Mouse (Mus musculus): ENCODE measurements around the gene Ttll1. TPM values are rescaled to one million over a fixed set of nuclear protein-coding genes. Genes with fewer than 3 reads are reported as not detected.

Ttll1 gene
- polyA plus RNA-seq, 1 experiment from 2014 or later, result 26.0 TPM

GRCm38 (mm10) chr15:83452219-83452760 is 58.4 kb downstream of the Ttll1 start:
- H3K27me3 ChIP-seq, result no peaks in the 10 kb centered on the region
- no peak overlapping the region for H3K9ac ChIP-seq (replicated peaks)
- peaks cover 28% of the 10 kb centered on the region for H3K4me1 ChIP-seq (replicated peaks)
- no peak overlapping the region for H3K4me2 ChIP-seq
- 0 out of 2 replicates have a peak overlapping the region, but pooled peaks have one; percentile 17 for H3K27ac ChIP-seq
- H3K4me3 ChIP-seq (replicated peaks), result no peak overlapping the region
- H3K9me3 ChIP-seq, result no peaks in the 10 kb centered on the region
- WGBS, result 83% methylated on average over 7 of the region's 7 CpGs
- ATAC-seq (ENCODE audit: insufficient number of reproducible peaks, insufficient read depth, low FRiP score, low TSS enrichment, low read depth), result no peak
- no peaks in the 10 kb centered on the region for H3K36me3 ChIP-seq

DNA sequence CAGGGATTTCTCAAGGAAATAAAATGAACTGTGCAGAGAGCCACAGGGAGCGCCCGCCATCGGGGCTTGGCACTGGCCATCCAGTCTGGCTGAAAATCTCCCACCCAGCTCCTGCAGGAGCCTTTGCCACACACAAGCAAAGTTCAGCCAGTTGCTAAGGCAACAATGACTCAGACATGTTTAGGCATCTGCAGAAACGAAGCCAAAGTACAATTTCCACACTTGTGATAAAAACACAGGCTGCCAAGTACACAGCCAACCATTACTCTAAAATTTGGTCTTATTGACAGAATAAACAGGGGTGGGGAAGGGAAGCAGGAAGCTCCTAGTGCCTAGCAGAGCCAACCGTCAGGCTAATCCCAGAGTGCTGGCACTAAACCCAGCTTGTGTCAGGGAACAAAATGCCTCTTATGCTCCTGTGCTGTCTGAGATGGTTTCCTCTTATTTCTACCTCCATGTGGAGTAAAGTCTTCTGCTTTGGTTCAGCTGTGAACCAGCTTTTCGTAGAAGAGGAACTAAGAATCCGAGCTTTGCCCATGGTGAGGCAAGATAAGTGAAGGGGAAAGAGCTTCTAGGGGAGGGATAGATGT is 59.0 kb downstream of the Ttll1 start:
- Histone ChIP-seq H3K27me3 (no peaks in the 10 kb centered on the region), H3K4me3 (replicated peaks) (no peak overlapping the region), H3K36me3 (no peaks in the 10 kb centered on the region), H3K4me2 (no peak overlapping the region), H3K9ac (replicated peaks) (no peak overlapping the region), H3K9me3 (no peaks in the 10 kb centered on the region), H3K27ac (0 out of 2 replicates have a peak overlapping the region, but pooled peaks have one; percentile 17), H3K4me1 (replicated peaks) (peaks cover 33% of the 10 kb centered on the region)
- WGBS, result 79% methylated on average over 7 of the region's 7 CpGs
- ATAC-seq (ENCODE audit: insufficient number of reproducible peaks, insufficient read depth, low FRiP score, low TSS enrichment, low read depth), result no peak

- Histone ChIP-seq H3K36me3 (no peaks in the 10 kb centered on the region), H3K4me2 (no peak overlapping the region), H3K9me3 (no peaks in the 10 kb centered on the region), H3K9ac (replicated peaks) (no peak overlapping the region), H3K4me3 (replicated peaks) (no peak overlapping the region), H3K27ac (no peak overlapping the region), H3K27me3 (no peaks in the 10 kb centered on the region), H3K4me1 (replicated peaks) (peaks cover 48% of the 10 kb centered on the region)
- ATAC-seq (ENCODE audit: insufficient number of reproducible peaks, insufficient read depth, low FRiP score, low TSS enrichment, low read depth), result no peak
- WGBS, result 92% methylated on average over 2 of the region's 2 CpGs
Observed at GRCm38 (mm10) chr15:83450007-83450406, 60.7 kb downstream of the Ttll1 start.

- no peak for ATAC-seq (ENCODE audit: insufficient number of reproducible peaks, insufficient read depth, low FRiP score, low TSS enrichment, low read depth)
- H3K4me1 ChIP-seq (replicated peaks), result peaks cover 51% of the 10 kb centered on the region
- no peak overlapping the region for H3K9ac ChIP-seq (replicated peaks)
- no peaks in the 10 kb centered on the region for H3K9me3 ChIP-seq
- no peaks in the 10 kb centered on the region for H3K27me3 ChIP-seq
- no peak overlapping the region for H3K27ac ChIP-seq
- no peak overlapping the region for H3K4me3 ChIP-seq (replicated peaks)
- 87% methylated on average over 5 of the region's 5 CpGs for WGBS
- H3K36me3 ChIP-seq, result no peaks in the 10 kb centered on the region
- H3K4me2 ChIP-seq, result no peak overlapping the region
Observed at GRCm38 (mm10) chr15:83448646-83449045, 62.0 kb downstream of the Ttll1 start.

GRCm38 (mm10) chr15:83447791-83448544 is 62.7 kb downstream of the Ttll1 start:
- no peak overlapping the region for H3K4me2 ChIP-seq

GRCm38 (mm10) chr15:83445908-83446307 is 64.8 kb downstream of the Ttll1 start:
- no peak overlapping the region for H3K4me2 ChIP-seq
- H3K27ac ChIP-seq, result peak overlapping the region; percentile 64
- no peaks in the 10 kb centered on the region for H3K36me3 ChIP-seq
- H3K4me1 ChIP-seq (replicated peaks), result peaks cover 44% of the 10 kb centered on the region
- no peaks in the 10 kb centered on the region for H3K9me3 ChIP-seq
- no peak overlapping the region for H3K4me3 ChIP-seq (replicated peaks)
- WGBS, result 69% methylated on average over 2 of the region's 2 CpGs
- no peak overlapping the region for H3K9ac ChIP-seq (replicated peaks)
- ATAC-seq (ENCODE audit: insufficient number of reproducible peaks, insufficient read depth, low FRiP score, low TSS enrichment, low read depth), result no peak
- no peaks in the 10 kb centered on the region for H3K27me3 ChIP-seq

More at GRCm38 (mm10) chr15:83447791-83448544, 62.7 kb downstream of the Ttll1 start:
- Histone ChIP-seq H3K9ac (replicated peaks) (no peak overlapping the region), H3K4me3 (replicated peaks) (no peak overlapping the region), H3K27ac (0 out of 2 replicates have a peak overlapping the region, but pooled peaks have one; percentile 80), H3K27me3 (no peaks in the 10 kb centered on the region), H3K36me3 (no peaks in the 10 kb centered on the region), H3K9me3 (no peaks in the 10 kb centered on the region), H3K4me1 (replicated peaks) (peaks cover 51% of the 10 kb centered on the region)
- 59% methylated on average over 10 of the region's 10 CpGs for WGBS
- ATAC-seq (ENCODE audit: insufficient number of reproducible peaks, insufficient read depth, low FRiP score, low TSS enrichment, low read depth), result no peak

- WGBS, result 76% methylated on average over 5 of the region's 5 CpGs
- Histone ChIP-seq H3K4me1 (replicated peaks) (peaks cover 44% of the 10 kb centered on the region), H3K4me2 (no peak overlapping the region), H3K9me3 (no peaks in the 10 kb centered on the region), H3K27me3 (no peaks in the 10 kb centered on the region), H3K36me3 (no peaks in the 10 kb centered on the region), H3K4me3 (replicated peaks) (no peak overlapping the region), H3K27ac (peak overlapping the region; percentile 64), H3K9ac (replicated peaks) (no peak overlapping the region)
- no peak for ATAC-seq (ENCODE audit: insufficient number of reproducible peaks, insufficient read depth, low FRiP score, low TSS enrichment, low read depth)
Observed at GRCm38 (mm10) chr15:83445383-83445782, 65.3 kb downstream of the Ttll1 start.

DNA sequence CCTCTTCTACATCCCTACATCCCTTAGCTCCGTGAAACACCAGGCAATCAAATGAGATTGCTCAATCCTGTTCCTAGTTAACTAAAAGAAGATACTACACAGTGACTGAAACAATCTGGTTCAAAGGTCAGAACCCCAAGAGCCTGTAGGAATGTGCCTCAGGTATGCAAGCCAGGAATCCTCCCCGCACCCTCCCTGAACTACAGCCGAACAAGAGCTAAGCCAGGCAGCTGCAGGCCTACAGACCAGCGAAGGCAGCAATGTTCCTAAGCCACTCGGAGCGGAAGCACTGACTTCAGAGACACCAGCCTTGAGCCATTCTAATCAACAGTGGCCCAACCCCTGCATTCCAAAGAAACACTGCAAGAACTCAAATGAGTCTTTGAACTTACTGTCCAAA is 66.3 kb downstream of the Ttll1 start:
- H3K4me2 ChIP-seq, result no peak overlapping the region
- H3K9me3 ChIP-seq, result no peaks in the 10 kb centered on the region
- no peak overlapping the region for H3K9ac ChIP-seq (replicated peaks)
- WGBS, result 49% methylated on average over 6 of the region's 6 CpGs
- no peak overlapping the region for H3K27ac ChIP-seq
- no peaks in the 10 kb centered on the region for H3K27me3 ChIP-seq
- H3K36me3 ChIP-seq, result no peaks in the 10 kb centered on the region
- H3K4me1 ChIP-seq (replicated peaks), result peaks cover 44% of the 10 kb centered on the region
- ATAC-seq (ENCODE audit: insufficient number of reproducible peaks, insufficient read depth, low FRiP score, low TSS enrichment, low read depth), result no peak
- no peak overlapping the region for H3K4me3 ChIP-seq (replicated peaks)

DNA sequence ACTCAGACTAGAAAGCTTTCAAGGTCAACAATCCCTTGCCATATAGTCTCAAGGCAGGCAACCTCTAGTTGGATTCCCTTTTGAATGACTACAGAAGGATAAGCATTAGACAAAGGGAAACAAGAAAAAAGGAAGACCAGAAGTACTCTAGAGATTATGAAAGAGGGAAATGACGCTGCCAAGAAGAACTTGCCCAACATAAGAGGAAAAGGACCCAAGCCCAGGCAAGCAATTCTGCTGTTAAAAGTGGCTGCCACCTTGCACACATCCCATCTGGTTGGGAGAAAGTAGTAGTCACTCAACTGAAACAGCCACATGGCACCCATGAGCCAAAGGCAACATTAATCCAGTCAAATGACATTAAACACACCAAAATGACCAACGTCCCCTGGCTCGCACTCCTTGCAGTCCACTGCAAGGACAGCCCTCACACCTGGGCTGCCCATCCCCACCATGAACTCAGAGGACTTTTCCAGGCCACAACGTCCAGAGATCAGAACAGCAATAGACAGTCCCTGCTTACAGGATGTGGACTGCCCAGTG is 68.1 kb downstream of the Ttll1 start:
- Histone ChIP-seq H3K9ac (replicated peaks) (no peak overlapping the region), H3K9me3 (no peaks in the 10 kb centered on the region)
- no peak for ATAC-seq (ENCODE audit: insufficient number of reproducible peaks, insufficient read depth, low FRiP score, low TSS enrichment, low read depth)

GRCm38 (mm10) chr15:83440726-83441125 is 70.0 kb downstream of the Ttll1 start:
- no peak overlapping the region for H3K4me2 ChIP-seq
- H3K36me3 ChIP-seq, result no peaks in the 10 kb centered on the region
- no peaks in the 10 kb centered on the region for H3K27me3 ChIP-seq
- WGBS, result 65% methylated on average over 5 of the region's 5 CpGs
- no peak overlapping the region for H3K27ac ChIP-seq
- H3K4me1 ChIP-seq (replicated peaks), result peaks cover 14% of the 10 kb centered on the region
- H3K9ac ChIP-seq (replicated peaks), result no peak overlapping the region
- H3K4me3 ChIP-seq (replicated peaks), result no peak overlapping the region
- no peaks in the 10 kb centered on the region for H3K9me3 ChIP-seq
- no peak for ATAC-seq (ENCODE audit: insufficient number of reproducible peaks, insufficient read depth, low FRiP score, low TSS enrichment, low read depth)

More for the DNA sequence above, 68.1 kb downstream of the Ttll1 start:
- Histone ChIP-seq H3K27ac (no peak overlapping the region), H3K4me1 (replicated peaks) (peaks cover 30% of the 10 kb centered on the region), H3K36me3 (no peaks in the 10 kb centered on the region), H3K27me3 (no peaks in the 10 kb centered on the region), H3K4me2 (no peak overlapping the region), H3K4me3 (replicated peaks) (no peak overlapping the region)
- 90% methylated on average over 4 of the region's 4 CpGs for WGBS

DNA sequence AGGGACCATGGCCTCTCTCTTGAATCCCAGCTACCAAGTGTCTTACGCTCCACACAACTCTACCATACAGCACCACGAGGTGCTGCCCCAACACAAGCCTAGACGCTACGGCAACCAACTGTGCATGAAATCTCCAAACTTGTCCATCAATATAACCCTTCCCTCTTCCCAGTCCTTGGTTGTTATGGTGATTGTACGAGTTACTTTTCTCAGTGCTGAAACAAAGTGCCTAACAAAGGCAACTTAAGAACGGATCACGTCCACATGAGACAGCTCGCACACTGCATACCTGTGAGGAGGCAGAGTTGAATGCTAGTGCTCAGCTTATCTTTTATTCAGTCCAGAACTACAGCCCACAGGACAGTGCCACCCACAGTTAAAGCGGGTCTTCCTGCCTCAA is 74.2 kb downstream of the Ttll1 start:
- H3K4me2 ChIP-seq, result no peak overlapping the region
- no peak for ATAC-seq (ENCODE audit: insufficient number of reproducible peaks, insufficient read depth, low FRiP score, low TSS enrichment, low read depth)
- 91% methylated on average over 9 of the region's 9 CpGs for WGBS
- H3K4me3 ChIP-seq (replicated peaks), result no peak overlapping the region
- H3K27me3 ChIP-seq, result no peaks in the 10 kb centered on the region
- H3K36me3 ChIP-seq, result no peaks in the 10 kb centered on the region
- no peak overlapping the region for H3K9ac ChIP-seq (replicated peaks)
- H3K27ac ChIP-seq, result no peak overlapping the region
- H3K4me1 ChIP-seq (replicated peaks), result peaks cover 32% of the 10 kb centered on the region
- H3K9me3 ChIP-seq, result no peaks in the 10 kb centered on the region
